Mouse (Mus musculus) MEL (cell line): Measurements from ENCODE around the gene Dock10. TPM values are rescaled to one million over a fixed set of nuclear protein-coding genes. Genes with fewer than 3 reads are reported as not detected.

ENCODE experiments used
- DNase-seq: peaks from one replicate; pipeline ENCODE4 v3.0.0; 2011; ENCODE audit warnings: low read depth, low spot score
- H3K27ac ChIP-seq: 2 replicates; pipeline ENCODE4 v1.5.1; 2012; ENCODE audit warnings: low read depth, mild to moderate bottlenecking, control low read depth, low read length, moderate library complexity; ENCODE audit not compliant: control insufficient read depth
- H3K27me3 ChIP-seq, 2 experiments: fragments of 150-350 bp in 1 of 2; sonication (generic) in 1 of 2; 2 replicates each; pipeline ENCODE4 v1.6.1; 2012; ENCODE audit warnings: low read length in 2 of 2, mild to moderate bottlenecking in 2 of 2, improper control_type of control experiment in 1 of 2, moderate library complexity in 1 of 2; ENCODE audit not compliant: insufficient read depth in 2 of 2, control insufficient read depth in 1 of 2
- H3K36me3 ChIP-seq, 2 experiments: 2 replicates each; pipeline ENCODE4 v1.6.1; 2012 to 2014; ENCODE audit warnings: low read length in 2 of 2, improper control_type of control experiment in 1 of 2, inconsistent platforms in 1 of 2, mild to moderate bottlenecking in 1 of 2; ENCODE audit not compliant: insufficient read depth in 2 of 2, control insufficient read depth in 1 of 2
- H3K4me1 ChIP-seq, 2 experiments: fragments of 150-350 bp in 1 of 2; sonication (generic) in 1 of 2; 2 replicates each; pipeline ENCODE4 v1.6.1; 2012; ENCODE audit warnings: low read length in 2 of 2, improper control_type of control experiment in 1 of 2, mild to moderate bottlenecking in 1 of 2; ENCODE audit not compliant: insufficient read depth in 2 of 2, control insufficient read depth in 1 of 2
- H3K4me3 ChIP-seq, 2 experiments: fragments of 150-350 bp in 1 of 2; sonication (generic) in 1 of 2; 2 replicates each; pipeline ENCODE4 v1.5.1; 2012; ENCODE audit warnings: low read depth in 2 of 2, low read length in 2 of 2, mild to moderate bottlenecking in 2 of 2, moderate library complexity in 2 of 2, control low read depth in 1 of 2, improper control_type of control experiment in 1 of 2; ENCODE audit not compliant: control insufficient read depth in 1 of 2, insufficient read depth in 1 of 2
- H3K79me2 ChIP-seq: 2 replicates; pipeline ENCODE4 v1.6.1; 2012; ENCODE audit warnings: mild to moderate bottlenecking, low read length, moderate library complexity; ENCODE audit not compliant: control insufficient read depth, poor library complexity, insufficient read depth
- H3K9ac ChIP-seq: 2 replicates; pipeline ENCODE4 v1.6.1; 2012; ENCODE audit warnings: low read depth, mild to moderate bottlenecking, control low read depth, low read length, moderate library complexity; ENCODE audit not compliant: control insufficient read depth, poor library complexity, severe bottlenecking
- H3K9me3 ChIP-seq: fragments of 150-350 bp; sonication (generic); replicated peaks from 2 replicates; pipeline ENCODE4 v1.6.1; 2012; ENCODE audit warnings: mild to moderate bottlenecking, low read length, improper control_type of control experiment, moderate library complexity; ENCODE audit not compliant: insufficient read depth
- BHLHE40 ChIP-seq: IDR thresholded peaks from 2 replicates; pipeline ENCODE4 v1.6.1; 2012; ENCODE audit warnings: low read depth, mild to moderate bottlenecking, inconsistent platforms, low read length, improper control_type of control experiment, borderline replicate concordance
- CHD1 ChIP-seq: IDR thresholded peaks from 2 replicates; pipeline ENCODE4 v1.6.1; 2012; ENCODE audit warnings: low read depth, mild to moderate bottlenecking, inconsistent platforms, low read length, improper control_type of control experiment
- E2F4 ChIP-seq: IDR thresholded peaks from 2 replicates; pipeline ENCODE4 v1.6.1; 2011; ENCODE audit warnings: low read depth, low read length, improper control_type of control experiment, borderline replicate concordance
- ELF1 ChIP-seq: IDR thresholded peaks from 2 replicates; pipeline ENCODE4 v1.6.1; 2014; ENCODE audit warnings: low read depth, mild to moderate bottlenecking, inconsistent platforms, low read length, improper control_type of control experiment, moderate library complexity
- EP300 ChIP-seq, 2 experiments: IDR thresholded peaks; 2 replicates each; pipeline ENCODE4 v1.6.1; 2011; ENCODE audit warnings: improper control_type of control experiment in 2 of 2, low read length in 2 of 2, low read depth in 1 of 2, mild to moderate bottlenecking in 1 of 2
- GABPA ChIP-seq: IDR thresholded peaks from 2 replicates; pipeline ENCODE4 v1.6.1; 2012; ENCODE audit warnings: low read depth, mild to moderate bottlenecking, inconsistent platforms, low read length, improper control_type of control experiment, moderate library complexity
- GATA1 ChIP-seq: IDR thresholded peaks from 2 replicates; pipeline ENCODE4 v1.6.1; 2011; ENCODE audit warnings: low read depth, low read length, improper control_type of control experiment
- HCFC1 ChIP-seq: IDR thresholded peaks from 2 replicates; pipeline ENCODE4 v1.6.1; 2012; ENCODE audit warnings: low read depth, mild to moderate bottlenecking, inconsistent platforms, low read length, improper control_type of control experiment, moderate library complexity
- KAT2A ChIP-seq: conservative IDR thresholded peaks from 2 replicates; pipeline ENCODE4 v1.6.1; 2012; ENCODE audit warnings: low read depth, low read length, improper control_type of control experiment, inconsistent platforms
- MAX ChIP-seq: IDR thresholded peaks from 2 replicates; pipeline ENCODE4 v1.6.1; 2011; ENCODE audit warnings: low read length, improper control_type of control experiment
- MAZ ChIP-seq: IDR thresholded peaks from 2 replicates; pipeline ENCODE4 v1.6.1; 2012; ENCODE audit warnings: low read depth, mild to moderate bottlenecking, inconsistent platforms, low read length, improper control_type of control experiment
- MXI1 ChIP-seq: IDR thresholded peaks from 2 replicates; pipeline ENCODE4 v1.6.1; 2011; ENCODE audit warnings: mild to moderate bottlenecking, low read depth, low read length, improper control_type of control experiment
- MYB ChIP-seq: IDR thresholded peaks from 2 replicates; pipeline ENCODE4 v1.6.1; 2011; ENCODE audit warnings: mild to moderate bottlenecking, low read depth, low read length, improper control_type of control experiment
- MYC ChIP-seq: IDR thresholded peaks from 2 replicates; pipeline ENCODE4 v1.6.1; 2011; ENCODE audit warnings: low read depth, mild to moderate bottlenecking, low read length, improper control_type of control experiment, moderate library complexity
- NELFE ChIP-seq: IDR thresholded peaks from 2 replicates; pipeline ENCODE4 v1.6.1; 2011; ENCODE audit warnings: low read depth, low read length, improper control_type of control experiment
- NRF1 ChIP-seq: IDR thresholded peaks from 2 replicates; pipeline ENCODE4 v1.6.1; 2014; ENCODE audit warnings: low read depth, mild to moderate bottlenecking, inconsistent platforms, low read length, improper control_type of control experiment, moderate library complexity; ENCODE audit not compliant: poor library complexity, insufficient read depth, severe bottlenecking
- POLR2AphosphoS5 ChIP-seq: IDR thresholded peaks from 2 replicates; pipeline ENCODE4 v1.6.1; 2012; ENCODE audit warnings: low read depth, borderline replicate concordance, mild to moderate bottlenecking, inconsistent platforms, low read length, moderate library complexity, mixed read lengths
- RAD21 ChIP-seq: IDR thresholded peaks from 2 replicates; pipeline ENCODE4 v1.6.1; 2011; ENCODE audit warnings: mild to moderate bottlenecking, low read depth, low read length, improper control_type of control experiment
- RCOR1 ChIP-seq: IDR thresholded peaks from 2 replicates; pipeline ENCODE4 v1.6.1; 2012; ENCODE audit warnings: low read depth, mild to moderate bottlenecking, inconsistent platforms, low read length, improper control_type of control experiment
- SIN3A ChIP-seq: IDR thresholded peaks from 2 replicates; pipeline ENCODE4 v1.6.1; 2012; ENCODE audit warnings: low read length, improper control_type of control experiment, inconsistent platforms
- SMC3 ChIP-seq: IDR thresholded peaks from 2 replicates; pipeline ENCODE4 v1.6.1; 2011; ENCODE audit warnings: low read depth, low read length, improper control_type of control experiment
- TAL1 ChIP-seq: IDR thresholded peaks from 2 replicates; pipeline ENCODE4 v1.6.1; 2012; ENCODE audit warnings: mild to moderate bottlenecking, inconsistent platforms, low read length, moderate library complexity, mixed read lengths
- TCF12 ChIP-seq: IDR thresholded peaks from 2 replicates; pipeline ENCODE4 v1.6.1; 2014; ENCODE audit warnings: low read depth, mild to moderate bottlenecking, inconsistent platforms, low read length, improper control_type of control experiment, moderate library complexity
- UBTF ChIP-seq: IDR thresholded peaks from 2 replicates; pipeline ENCODE4 v1.6.1; 2012; ENCODE audit warnings: low read depth, mild to moderate bottlenecking, inconsistent platforms, low read length, improper control_type of control experiment, moderate library complexity, borderline replicate concordance; ENCODE audit not compliant: insufficient read depth
- USF2 ChIP-seq, 2 experiments: IDR thresholded peaks; 2 replicates each; pipeline ENCODE4 v1.6.1; 2011 to 2012; ENCODE audit warnings: improper control_type of control experiment in 2 of 2, low read length in 2 of 2, borderline replicate concordance in 1 of 2, inconsistent platforms in 1 of 2, low read depth in 1 of 2, mild to moderate bottlenecking in 1 of 2; ENCODE audit not compliant: insufficient read depth in 1 of 2
- ZC3H11A ChIP-seq: IDR thresholded peaks from 2 replicates; pipeline ENCODE4 v1.6.1; 2012; ENCODE audit warnings: low read depth, mild to moderate bottlenecking, inconsistent platforms, low read length, improper control_type of control experiment
- ZKSCAN1 ChIP-seq: IDR thresholded peaks from 2 replicates; pipeline ENCODE4 v1.6.1; 2012; ENCODE audit warnings: low read depth, mild to moderate bottlenecking, inconsistent platforms, low read length, improper control_type of control experiment, moderate library complexity
- ZMIZ1 ChIP-seq: IDR thresholded peaks from 2 replicates; pipeline ENCODE4 v1.6.1; 2012; ENCODE audit warnings: low read depth, mild to moderate bottlenecking, inconsistent platforms, low read length, improper control_type of control experiment, moderate library complexity
- ZNF384 ChIP-seq: IDR thresholded peaks from 2 replicates; pipeline ENCODE4 v1.6.1; 2012; ENCODE audit warnings: low read depth, mild to moderate bottlenecking, inconsistent platforms, low read length, improper control_type of control experiment
- polyA plus RNA-seq, 2 experiments: library from polyadenylated mRNA; stranded (reverse) in 1 of 2; unstranded in 1 of 2; fragments of >175 nt in 1 of 2; fragments of >200 nt in 1 of 2; gene quantifications; 2 replicates each; pipeline versions ENCODE4 v1.2.1 to v1.2.4; 2012; ENCODE audit warnings: low replicate concordance in 2 of 2, low read depth in 1 of 2; ENCODE audit not compliant: insufficient read length in 2 of 2, insufficient read depth in 1 of 2, missing spikeins in 1 of 2
- total RNA-seq: library from RNA; depleted of rRNA; stranded (reverse); fragments of 300-350 nt; gene quantifications from 2 replicates; pipeline ENCODE4 v1.2.3, GENCODE M21; 2012

Gene Dock10
- total and polyA plus RNA-seq, 3 experiments, result 11.5 to 74.0 (median 14.3) TPM

DNA sequence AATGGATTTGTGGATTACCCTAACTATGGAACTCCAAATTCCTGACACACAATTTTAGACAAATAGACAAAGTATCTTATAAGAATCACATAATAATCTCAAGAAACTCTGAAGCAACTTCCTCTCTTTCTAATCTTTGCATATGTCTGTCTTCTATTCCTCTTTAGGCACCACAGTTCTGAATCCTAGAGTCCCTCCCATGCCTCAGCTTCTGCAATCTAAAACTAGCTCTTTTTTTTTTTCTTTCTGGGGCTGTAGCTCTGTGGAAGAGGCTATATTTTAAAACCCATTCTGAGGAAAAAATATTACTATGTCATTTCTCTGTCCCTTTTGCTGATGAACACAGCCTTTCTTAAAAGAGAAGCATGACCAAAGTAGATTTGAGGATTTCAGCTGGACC lies 92.6 kb downstream of the Dock10 start:
- H3K27ac ChIP-seq, result peak overlapping the region; percentile 64; the same call in 1 of the 2 replicates
- TF ChIP-seq MAX (no peak), MXI1 (no peak), ZC3H11A (no peak), ZMIZ1 (no peak), CHD1 (peak; percentile 36; the same call in 1 of the 2 replicates), EP300 (IDR thresholded peaks at IDR 0.05; ENCODE audit: low read depth in 1 of 2, low read length in 2 of 2) (peak in 1 of 2 experiments; percentile 41; a peak in 1 of 4 replicates), TAL1 (no peak), MYC (no peak), TCF12 (0 out of 2 replicates have a peak, but pooled peaks have one; percentile 23), RAD21 (no peak), HCFC1 (no peak), NELFE (no peak), KAT2A (no peak), ZKSCAN1 (no peak), ZNF384 (peak; percentile 88), RCOR1 (0 out of 2 replicates have a peak, but pooled peaks have one; percentile 24), ELF1 (no peak)

DNA sequence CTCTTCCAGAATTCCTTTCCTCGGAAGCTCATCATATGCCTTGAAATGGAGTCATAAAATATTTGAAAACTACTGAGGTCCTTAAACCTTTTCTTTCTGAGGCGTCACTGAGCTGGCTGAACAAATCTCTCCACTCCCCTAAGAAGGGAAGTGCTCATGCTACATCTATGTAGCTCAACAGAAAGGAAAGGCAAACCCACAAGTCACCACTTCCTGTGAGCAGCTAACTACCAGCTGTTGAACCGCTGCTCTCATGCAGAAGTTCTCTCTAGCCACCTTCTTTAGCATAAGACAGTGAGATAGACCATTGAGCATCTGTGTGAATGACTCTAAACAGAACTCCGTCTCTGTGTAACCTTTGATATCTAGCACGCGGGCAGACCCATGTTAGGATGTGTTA lies 93.2 kb downstream of the Dock10 start:
- peaks cover 0 to 15% of the 10 kb centered on the region in 2 experiments; a peak in 2 of 4 replicates for H3K36me3 ChIP-seq
- H3K27ac ChIP-seq, result peak overlapping the region; percentile 64
- H3K79me2 ChIP-seq, result no peaks in the 10 kb centered on the region
- no peak overlapping the region for H3K4me3 ChIP-seq
- H3K4me1 ChIP-seq, result peaks cover 3 to 14% of the 10 kb centered on the region in 2 experiments
- no peaks in the 10 kb centered on the region for H3K27me3 ChIP-seq
- H3K9me3 ChIP-seq, result no peaks in the 10 kb centered on the region
- no peak overlapping the region for H3K9ac ChIP-seq
- DNase-seq, result peak; percentile 88
- TF ChIP-seq SIN3A (peak; percentile 63), E2F4 (no peak), USF2 (IDR thresholded peaks at IDR 0.05; ENCODE audit: borderline replicate concordance in 1 of 2, insufficient read depth in 1 of 2, low read depth in 1 of 2, low read length in 2 of 2) (no peak), GATA1 (peak; percentile 54), RCOR1 (peak; percentile 56), MYB (peak; percentile 57), UBTF (no peak), ZKSCAN1 (no peak), MAZ (no peak), BHLHE40 (peak; percentile 51; the same call in 1 of the 2 replicates), MXI1 (peak; percentile 38), SMC3 (no peak), MAX (peak; percentile 46; the same call in 1 of the 2 replicates), NRF1 (no peak), HCFC1 (no peak), ZC3H11A (no peak), ELF1 (0 out of 2 replicates have a peak, but pooled peaks have one; percentile 46), RAD21 (no peak), POLR2AphosphoS5 (no peak), GABPA (no peak), ZNF384 (no peak), KAT2A (no peak), MYC (no peak), CHD1 (no peak), TCF12 (peak; percentile 45; the same call in 1 of the 2 replicates)

More for the DNA sequence above, 92.6 kb downstream of the Dock10 start:
- H3K9ac ChIP-seq, result no peak overlapping the region
- no peaks in the 10 kb centered on the region for H3K9me3 ChIP-seq
- H3K4me3 ChIP-seq, result no peak overlapping the region
- no peaks in the 10 kb centered on the region for H3K27me3 ChIP-seq
- H3K4me1 ChIP-seq, result peaks cover 3 to 14% of the 10 kb centered on the region in 2 experiments
- H3K36me3 ChIP-seq, result peaks cover 0 to 15% of the 10 kb centered on the region in 2 experiments; a peak in 2 of 4 replicates
- peak; percentile 80 for DNase-seq
- no peaks in the 10 kb centered on the region for H3K79me2 ChIP-seq
